Mouse (Mus musculus): ENCODE data around the gene Ppfibp2. TPM values are rescaled to one million over a fixed set of nuclear protein-coding genes. Genes with fewer than 3 reads are reported as not detected.

The Ppfibp2 gene
- polyA plus RNA-seq, 1 experiment from 2014 or later: 3.2 TPM

GRCm38 (mm10) chr7:107714067-107714466, 119.1 kb downstream of the Ppfibp2 start:
- H3K4me1 ChIP-seq: no peaks in the 10 kb centered on the region
- no peaks in the 10 kb centered on the region for H3K9me3 ChIP-seq
- 87% methylated on average over 5 of the region's 5 CpGs for WGBS
- H3K4me2 ChIP-seq (replicated peaks): no peak overlapping the region
- no peak overlapping the region for H3K9ac ChIP-seq (replicated peaks)
- H3K36me3 ChIP-seq: no peaks in the 10 kb centered on the region
- no peaks in the 10 kb centered on the region; the same call in 1 of the 2 replicates for H3K27me3 ChIP-seq
- ATAC-seq (ENCODE audit: low FRiP score, low read depth): no peak
- H3K4me3 ChIP-seq: no peak overlapping the region
- no peak overlapping the region for H3K27ac ChIP-seq (replicated peaks)

DNA sequence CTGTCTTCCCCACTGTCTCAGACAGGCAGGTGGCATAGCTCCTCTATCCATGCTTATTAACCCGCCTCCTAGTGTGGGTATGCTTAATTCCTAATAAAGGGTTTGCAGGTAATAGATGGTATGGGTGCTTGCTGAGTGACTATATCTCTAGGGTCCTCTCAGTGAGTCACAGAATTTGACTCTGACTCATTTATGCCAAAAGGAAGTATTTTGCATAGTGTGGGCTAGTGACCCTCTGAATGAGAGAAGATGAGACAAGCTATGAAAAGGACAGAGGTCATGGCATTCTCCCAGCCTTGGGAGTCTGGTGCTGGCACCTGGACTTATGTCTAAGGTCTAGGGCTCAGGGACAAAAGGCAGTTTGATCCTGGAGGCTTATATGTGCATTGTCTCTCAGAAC, 125.8 kb downstream of the Ppfibp2 start:
- H3K9ac ChIP-seq (replicated peaks): no peak overlapping the region
- H3K36me3 ChIP-seq: no peaks in the 10 kb centered on the region
- no peak for ATAC-seq (ENCODE audit: low FRiP score, low read depth)
- peaks cover 7% of the 10 kb centered on the region; the same call in 1 of the 2 replicates for H3K9me3 ChIP-seq
- no peaks in the 10 kb centered on the region for H3K4me1 ChIP-seq
- H3K27me3 ChIP-seq: no peaks in the 10 kb centered on the region
- 96% methylated on average over 1 of the region's 1 CpGs for WGBS
- no peak overlapping the region for H3K27ac ChIP-seq (replicated peaks)
- H3K4me3 ChIP-seq: no peak overlapping the region
- H3K4me2 ChIP-seq (replicated peaks): no peak overlapping the region

- H3K27me3 ChIP-seq: no peaks in the 10 kb centered on the region
- no peaks in the 10 kb centered on the region for H3K36me3 ChIP-seq
- no peak overlapping the region for H3K4me3 ChIP-seq
- H3K27ac ChIP-seq (replicated peaks): no peak overlapping the region
- no peak for ATAC-seq (ENCODE audit: low FRiP score, low read depth)
- no peaks in the 10 kb centered on the region for H3K4me1 ChIP-seq
- no peak overlapping the region for H3K4me2 ChIP-seq (replicated peaks)
- H3K9ac ChIP-seq (replicated peaks): no peak overlapping the region
- WGBS: 96% methylated on average over 4 of the region's 4 CpGs
- peaks cover 7% of the 10 kb centered on the region; the same call in 1 of the 2 replicates for H3K9me3 ChIP-seq
Measured at GRCm38 (mm10) chr7:107722536-107722935, 127.5 kb downstream of the Ppfibp2 start.

- WGBS: 77% methylated on average over 3 of the region's 3 CpGs
- Histone ChIP-seq H3K27me3 (no peaks in the 10 kb centered on the region), H3K4me2 (replicated peaks) (no peak overlapping the region), H3K9ac (replicated peaks) (no peak overlapping the region), H3K36me3 (no peaks in the 10 kb centered on the region), H3K4me1 (no peaks in the 10 kb centered on the region), H3K27ac (replicated peaks) (no peak overlapping the region), H3K9me3 (peaks cover 7% of the 10 kb centered on the region; the same call in 1 of the 2 replicates), H3K4me3 (no peak overlapping the region)
- ATAC-seq (ENCODE audit: low FRiP score, low read depth): no peak
Measured at GRCm38 (mm10) chr7:107727538-107727937, 132.5 kb downstream of the Ppfibp2 start.

DNA sequence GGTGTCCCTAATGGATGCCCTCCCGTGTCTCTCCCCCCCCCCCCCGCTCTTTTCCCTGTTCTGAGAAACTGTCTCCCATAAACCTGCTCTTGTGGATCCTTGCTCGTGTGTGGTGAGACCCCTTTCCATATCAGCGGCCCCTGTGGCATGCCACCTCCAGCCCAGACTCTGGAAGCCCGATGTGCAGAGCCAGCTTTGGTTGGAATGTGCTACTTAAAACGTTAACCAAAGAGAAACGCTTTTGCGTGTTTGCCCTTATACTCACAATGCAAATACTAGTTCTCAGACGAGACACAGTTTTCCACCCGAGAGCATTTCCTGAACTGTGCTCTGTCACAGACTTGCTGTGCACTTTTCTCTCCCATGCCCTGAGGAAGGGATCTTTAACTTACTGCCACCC, 135.6 kb downstream of the Ppfibp2 start:
- no peaks in the 10 kb centered on the region for H3K27me3 ChIP-seq
- H3K36me3 ChIP-seq: no peaks in the 10 kb centered on the region
- H3K27ac ChIP-seq (replicated peaks): no peak overlapping the region
- no peak overlapping the region for H3K4me2 ChIP-seq (replicated peaks)
- no peaks in the 10 kb centered on the region for H3K4me1 ChIP-seq
- no peaks in the 10 kb centered on the region for H3K9me3 ChIP-seq
- WGBS: 76% methylated on average over 10 of the region's 10 CpGs
- no peak overlapping the region for H3K9ac ChIP-seq (replicated peaks)
- no peak overlapping the region for H3K4me3 ChIP-seq
- no peak for ATAC-seq (ENCODE audit: low FRiP score, low read depth)

- H3K4me3 ChIP-seq: no peak overlapping the region
- no peak overlapping the region for H3K4me2 ChIP-seq (replicated peaks)
- no peaks in the 10 kb centered on the region for H3K9me3 ChIP-seq
- H3K9ac ChIP-seq (replicated peaks): no peak overlapping the region
- no peaks in the 10 kb centered on the region for H3K36me3 ChIP-seq
- ATAC-seq (ENCODE audit: low FRiP score, low read depth): no peak
- WGBS: 78% methylated on average over 2 of the region's 2 CpGs
- H3K27me3 ChIP-seq: no peaks in the 10 kb centered on the region
- H3K27ac ChIP-seq (replicated peaks): no peak overlapping the region
- no peaks in the 10 kb centered on the region for H3K4me1 ChIP-seq
Measured at GRCm38 (mm10) chr7:107733162-107733561, 138.2 kb downstream of the Ppfibp2 start.

GRCm38 (mm10) chr7:107738726-107739125, 143.7 kb downstream of the Ppfibp2 start:
- no peaks in the 10 kb centered on the region for H3K4me1 ChIP-seq
- no peak overlapping the region for H3K9ac ChIP-seq (replicated peaks)
- H3K36me3 ChIP-seq: no peaks in the 10 kb centered on the region
- 34% methylated on average over 2 of the region's 2 CpGs for WGBS
- H3K4me2 ChIP-seq (replicated peaks): no peak overlapping the region
- no peak overlapping the region for H3K4me3 ChIP-seq
- H3K27ac ChIP-seq (replicated peaks): no peak overlapping the region
- H3K27me3 ChIP-seq: no peaks in the 10 kb centered on the region
- no peak for ATAC-seq (ENCODE audit: low FRiP score, low read depth)
- H3K9me3 ChIP-seq: no peaks in the 10 kb centered on the region

- Histone ChIP-seq H3K9me3 (no peaks in the 10 kb centered on the region), H3K36me3 (no peaks in the 10 kb centered on the region), H3K9ac (replicated peaks) (no peak overlapping the region), H3K4me2 (replicated peaks) (no peak overlapping the region), H3K27me3 (no peaks in the 10 kb centered on the region), H3K4me3 (no peak overlapping the region), H3K27ac (replicated peaks) (no peak overlapping the region), H3K4me1 (no peaks in the 10 kb centered on the region)
- WGBS: 85% methylated on average over 10 of the region's 10 CpGs
- ATAC-seq (ENCODE audit: low FRiP score, low read depth): no peak
Measured at GRCm38 (mm10) chr7:107742963-107743465, 148.0 kb downstream of the Ppfibp2 start.

- Histone ChIP-seq H3K4me3 (no peak overlapping the region), H3K4me2 (replicated peaks) (no peak overlapping the region), H3K36me3 (no peaks in the 10 kb centered on the region), H3K9ac (replicated peaks) (no peak overlapping the region), H3K9me3 (no peaks in the 10 kb centered on the region), H3K4me1 (no peaks in the 10 kb centered on the region), H3K27me3 (no peaks in the 10 kb centered on the region), H3K27ac (replicated peaks) (no peak overlapping the region)
- 87% methylated on average over 4 of the region's 4 CpGs for WGBS
- ATAC-seq (ENCODE audit: low FRiP score, low read depth): no peak
Measured at GRCm38 (mm10) chr7:107744454-107744853, 149.4 kb downstream of the Ppfibp2 start.

DNA sequence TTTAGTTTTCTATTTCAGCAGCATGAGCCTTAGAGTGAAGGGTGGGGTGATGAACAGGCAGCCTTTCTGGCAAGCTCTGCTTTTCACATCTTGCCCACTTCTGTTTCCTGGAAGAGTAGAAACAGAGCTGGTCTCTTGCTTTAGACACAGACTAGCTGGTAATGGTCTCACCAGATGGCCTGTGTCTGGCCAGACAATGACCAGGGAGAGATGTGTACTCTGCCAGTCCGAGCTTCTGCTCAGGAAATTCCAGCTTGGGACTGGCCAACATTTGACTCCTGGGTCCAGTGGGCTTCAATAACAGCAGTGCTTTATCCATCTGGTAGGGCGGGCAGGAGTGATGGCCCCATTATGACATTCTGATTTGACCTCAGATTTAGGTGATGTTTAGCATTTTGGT, 150.1 kb downstream of the Ppfibp2 start:
- Histone ChIP-seq H3K9me3 (no peaks in the 10 kb centered on the region), H3K4me3 (no peak overlapping the region), H3K27me3 (no peaks in the 10 kb centered on the region), H3K27ac (replicated peaks) (no peak overlapping the region), H3K4me1 (no peaks in the 10 kb centered on the region), H3K9ac (replicated peaks) (no peak overlapping the region), H3K36me3 (no peaks in the 10 kb centered on the region), H3K4me2 (replicated peaks) (no peak overlapping the region)
- 82% methylated on average over 2 of the region's 2 CpGs for WGBS
- no peak for ATAC-seq (ENCODE audit: low FRiP score, low read depth)

DNA sequence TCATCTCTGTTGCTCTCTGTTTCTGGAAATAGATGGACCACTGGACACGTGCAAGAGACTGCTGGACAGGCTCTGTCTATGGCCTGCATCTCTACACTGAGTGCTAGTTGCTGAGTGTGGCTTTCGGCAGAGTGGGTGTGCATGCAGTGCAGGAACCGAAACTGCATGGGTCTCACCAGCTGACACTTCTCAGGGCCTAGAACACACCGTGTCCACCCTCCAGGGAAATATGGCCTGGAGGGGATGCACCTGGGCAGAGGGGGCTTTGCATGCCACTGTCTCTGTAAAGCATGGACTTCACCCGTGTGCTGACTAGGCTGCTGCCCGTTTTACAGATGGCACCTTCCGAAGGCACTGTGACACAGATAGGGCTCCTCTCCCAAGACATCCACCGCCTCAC, 151.0 kb downstream of the Ppfibp2 start:
- Histone ChIP-seq H3K36me3 (no peaks in the 10 kb centered on the region), H3K4me2 (replicated peaks) (no peak overlapping the region), H3K9me3 (no peaks in the 10 kb centered on the region), H3K4me1 (no peaks in the 10 kb centered on the region), H3K9ac (replicated peaks) (no peak overlapping the region), H3K4me3 (no peak overlapping the region), H3K27ac (replicated peaks) (no peak overlapping the region), H3K27me3 (no peaks in the 10 kb centered on the region)
- ATAC-seq (ENCODE audit: low FRiP score, low read depth): no peak
- 91% methylated on average over 8 of the region's 8 CpGs for WGBS

GRCm38 (mm10) chr7:107747476-107747875, 152.5 kb downstream of the Ppfibp2 start:
- ATAC-seq (ENCODE audit: low FRiP score, low read depth): no peak
- Histone ChIP-seq H3K4me3 (no peak overlapping the region), H3K27me3 (no peaks in the 10 kb centered on the region), H3K9me3 (no peaks in the 10 kb centered on the region), H3K9ac (replicated peaks) (no peak overlapping the region), H3K4me1 (no peaks in the 10 kb centered on the region), H3K27ac (replicated peaks) (no peak overlapping the region), H3K36me3 (no peaks in the 10 kb centered on the region), H3K4me2 (replicated peaks) (no peak overlapping the region)
- 90% methylated on average over 9 of the region's 9 CpGs for WGBS

- H3K4me1 ChIP-seq: no peaks in the 10 kb centered on the region
- ATAC-seq (ENCODE audit: low FRiP score, low read depth): peak; percentile 25; the same call in 1 of the 2 replicates
- 13% methylated on average over 2 of the region's 2 CpGs for WGBS
Measured at GRCm38 (mm10) chr7:107747954-107748353, 152.9 kb downstream of the Ppfibp2 start.

More at GRCm38 (mm10) chr7:107747954-107748353, 152.9 kb downstream of the Ppfibp2 start:
- Histone ChIP-seq H3K27ac (replicated peaks) (no peak overlapping the region), H3K36me3 (no peaks in the 10 kb centered on the region), H3K9me3 (no peaks in the 10 kb centered on the region), H3K4me2 (replicated peaks) (no peak overlapping the region), H3K9ac (replicated peaks) (no peak overlapping the region), H3K27me3 (no peaks in the 10 kb centered on the region), H3K4me3 (no peak overlapping the region)

All from midbrain, embryonic 12.5 days (tissue).